7 mouse cellular contexts compared by ENCODE assay signal in genomic region chr11:75630645-75631229, GRCm38 (mm10). TPM values are rescaled to one million over a fixed set of nuclear protein-coding genes. Genes with fewer than 3 reads are reported as not detected.
DNase-seq lines count a peak whose midpoint lies in the region; ATAC-seq lines count a peak whose summit lies in the region.

TSS of gene Inpp5k (plus strand) at chr11:75630988.

- H3K27ac ChIP-seq in embryonic facial prominence, embryonic 12.5 days = peak within 1 kb of the TSS; percentile 69
- peak within 1 kb of the TSS; percentile 57 for H3K27ac ChIP-seq in limb, embryonic 11.5 days (replicated peaks; ENCODE audit: low read depth, low read length)
- H3K27ac ChIP-seq in midbrain, embryonic 14.5 days (replicated peaks; ENCODE audit: low read depth, low read length) = peak within 1 kb of the TSS; percentile 77

- peak; percentile 98 for ATAC-seq in embryonic facial prominence, embryonic 12.5 days (ENCODE audit: insufficient number of reproducible peaks, insufficient read depth, low FRiP score, low TSS enrichment)
- ATAC-seq in limb, embryonic 11.5 days (ENCODE audit: insufficient number of reproducible peaks, low FRiP score, low TSS enrichment, low read depth) = peak; percentile 96
- peak; percentile 100 for ATAC-seq in midbrain, embryonic 14.5 days (ENCODE audit: low FRiP score, low TSS enrichment)

- peaks cover 20% of the 10 kb centered on the region for H3K36me3 ChIP-seq in embryonic facial prominence, embryonic 12.5 days
- H3K36me3 ChIP-seq in limb, embryonic 11.5 days (ENCODE audit: control insufficient read depth, insufficient read depth, low read length) = peaks cover 4% of the 10 kb centered on the region; the same call in 1 of the 2 replicates
- peaks cover 40% of the 10 kb centered on the region for H3K36me3 ChIP-seq in midbrain, embryonic 14.5 days (ENCODE audit: control insufficient read depth, insufficient read depth, low read length)

- under 1% methylated on average over 49 of the region's 53 CpGs for WGBS in embryonic facial prominence, embryonic 12.5 days
- under 1% methylated on average over 53 of the region's 53 CpGs for WGBS in limb, embryonic 11.5 days
- under 1% methylated on average over 53 of the region's 53 CpGs for WGBS in midbrain, embryonic 14.5 days

- no peaks in the 10 kb centered on the region for H3K9me3 ChIP-seq in embryonic facial prominence, embryonic 12.5 days
- H3K9me3 ChIP-seq in limb, embryonic 11.5 days (ENCODE audit: control insufficient read depth, low read length) = no peaks in the 10 kb centered on the region
- no peaks in the 10 kb centered on the region for H3K9me3 ChIP-seq in midbrain, embryonic 14.5 days (ENCODE audit: control insufficient read depth, low read length)

- DNase-seq in adrenal gland, postnatal 25 days = peak; percentile 94
- DNase-seq in heart, adult 11 months = peak; percentile 100
- DNase-seq in kidney, adult 18-20 months = peak; percentile 98
- peak; percentile 94 for DNase-seq in limb, embryonic 11.5 days (ENCODE audit: low spot score)
- peak; percentile 98 for DNase-seq in midbrain, embryonic 14.5 days
- DNase-seq in spleen, adult 18-20 months = peak; percentile 92 to 95

- no peaks in the 10 kb centered on the region for H3K27me3 ChIP-seq in embryonic facial prominence, embryonic 12.5 days
- H3K27me3 ChIP-seq in limb, embryonic 11.5 days (ENCODE audit: control insufficient read depth, insufficient read depth, low read length) = no peaks in the 10 kb centered on the region
- H3K27me3 ChIP-seq in midbrain, embryonic 14.5 days (ENCODE audit: control insufficient read depth, insufficient read depth, low read length) = no peaks in the 10 kb centered on the region

- H3K9ac ChIP-seq in embryonic facial prominence, embryonic 12.5 days = peak within 1 kb of the TSS; percentile 69
- H3K9ac ChIP-seq in limb, embryonic 11.5 days (ENCODE audit: low read length) = peak within 1 kb of the TSS; percentile 67
- H3K9ac ChIP-seq in midbrain, embryonic 14.5 days (replicated peaks; ENCODE audit: low read length) = peak within 1 kb of the TSS; percentile 67

- peak within 1 kb of the TSS; percentile 62 for H3K4me3 ChIP-seq in embryonic facial prominence, embryonic 12.5 days
- peak within 1 kb of the TSS; percentile 59 for H3K4me3 ChIP-seq in limb, embryonic 11.5 days (ENCODE audit: low read depth, low read length)
- peak within 1 kb of the TSS; percentile 69 for H3K4me3 ChIP-seq in midbrain, embryonic 14.5 days (replicated peaks; ENCODE audit: low read depth, low read length)

- peak within 1 kb of the TSS; percentile 86 for H3K4me2 ChIP-seq in embryonic facial prominence, embryonic 12.5 days (replicated peaks)
- H3K4me2 ChIP-seq in limb, embryonic 11.5 days (ENCODE audit: low read depth, severe bottlenecking) = peak within 1 kb of the TSS; percentile 84
- H3K4me2 ChIP-seq in midbrain, embryonic 14.5 days (ENCODE audit: low read length) = peak within 1 kb of the TSS; percentile 88

- H3K4me1 ChIP-seq in embryonic facial prominence, embryonic 12.5 days = peaks cover 23% of the 10 kb centered on the region
- peaks cover 6% of the 10 kb centered on the region for H3K4me1 ChIP-seq in limb, embryonic 11.5 days (ENCODE audit: control insufficient read depth, insufficient read depth, low read length)
- peaks cover 14% of the 10 kb centered on the region for H3K4me1 ChIP-seq in midbrain, embryonic 14.5 days (ENCODE audit: control insufficient read depth, insufficient read depth, low read length)

RNA-seq across cellular contexts. Expression of gene Inpp5k, which starts in this region (rescaled TPM):
- 40.6 and 61.6 TPM in 2 replicates for total RNA-seq in adrenal gland, postnatal 25 days (2021)
- polyA plus RNA-seq in embryonic facial prominence, embryonic 12.5 days (2016; fragmentation: Nextera tagmentation; extraction: Ambion mirVana) = 19.8 and 20.8 TPM in 2 replicates
- 14.9 and 18.5 TPM in 2 replicates for polyA plus RNA-seq in limb, embryonic 11.5 days (2014; fragmentation: Nextera tagmentation; extraction: Ambion mirVana)
- 49.2 and 53.0 TPM in 2 replicates for polyA plus RNA-seq in midbrain, embryonic 14.5 days (2014; fragmentation: Nextera tagmentation; extraction: Ambion mirVana)

Comparison
In these comparisons a context has a peak if more than half of its experiments do, and no peak if none do; other contexts are left out.
1. Peak in every context shown above with its lines: DNase-seq, ATAC-seq, H3K4me3 ChIP-seq and H3K27ac ChIP-seq.